Mouse (Mus musculus) urinary bladder, postnatal 14 days (tissue): ENCODE results near the gene Gtf2a2.

Experiments used
- DNase-seq: peaks from one replicate; pipeline ENCODE4 v3.0.0; 2021; ENCODE audit warnings: low spot score

Gene Gtf2a2

GRCm38 (mm10) chr9:70062012-70062411 is 49.7 kb downstream of the Gtf2a2 start:
- DNase-seq, result no peak

GRCm38 (mm10) chr9:70067497-70067896 is 55.1 kb downstream of the Gtf2a2 start:
- DNase-seq, result no peak

GRCm38 (mm10) chr9:70069961-70070435 is 57.6 kb downstream of the Gtf2a2 start:
- no peak for DNase-seq

GRCm38 (mm10) chr9:70072387-70072786 is 60.0 kb downstream of the Gtf2a2 start:
- no peak for DNase-seq
